25 mouse cellular contexts compared by ENCODE assay signal in genomic region chr5:102742554-102743255, GRCm38 (mm10).
A peak's percentile ranks its signal among the peaks of the same experiment; 100 is the strongest.
DNase-seq lines count a peak whose midpoint lies in the region; ATAC-seq and TF ChIP-seq lines count a peak whose summit lies in the region.
"Had no signal": no experiment of that assay in that cellular context is flagged by ENCODE, and none has a peak within 500 bp of the region (broad histone marks: within the 10 kb centered on the region; RNA-seq: fewer than 3 reads in every experiment).

No protein-coding gene starts in this region.

- 35% methylated on average over 5 of the region's 5 CpGs for WGBS in kidney, embryonic 15.5 days
- 35% methylated on average over 5 of the region's 5 CpGs for WGBS in lung, embryonic 14.5 days
- 37% methylated on average over 5 of the region's 5 CpGs for WGBS in lung, postnatal 0 days

- H3K4me2 ChIP-seq in kidney, embryonic 15.5 days = no peak overlapping the region
- H3K4me2 ChIP-seq in lung, embryonic 14.5 days = no peak overlapping the region
- no peak overlapping the region for H3K4me2 ChIP-seq in lung, postnatal 0 days (replicated peaks; ENCODE audit: low read depth, low read length)
- H3K4me2 ChIP-seq: embryonic facial prominence, embryonic 13.5 days; forebrain, embryonic 13.5 days; heart, embryonic 13.5 days; hindbrain, embryonic 14.5 days had no signal

- DNase-seq in kidney, postnatal 10 days = no peak
- DNase-seq in lung, embryonic 14.5 days = peak; percentile 34
- no peak for DNase-seq in lung, postnatal 14 days
- DNase-seq in lung, postnatal 0 days (ENCODE audit: low spot score) = peak; percentile 18
- DNase-seq in lung, postnatal 36 days = no peak
- DNase-seq: adrenal gland, adult 2 months; adrenal gland, postnatal 14 days; cerebellum, adult 11 months; cerebellum, adult 2 months; cerebellum, adult 9-11 months; cerebellum, postnatal 25 days; gastrocnemius, postnatal 10 days; gastrocnemius, postnatal 36 days; heart, adult 2 months; heart, postnatal 14 days; heart, postnatal 4 days had no signal

- peaks cover 28% of the 10 kb centered on the region for H3K4me1 ChIP-seq in kidney, embryonic 15.5 days
- peaks cover 9% of the 10 kb centered on the region for H3K4me1 ChIP-seq in lung, embryonic 14.5 days (ENCODE audit: insufficient read depth)
- 0 out of 2 replicates have a peak, but pooled peaks cover 4% of the 10 kb centered on the region for H3K4me1 ChIP-seq in lung, postnatal 0 days (ENCODE audit: insufficient read depth, low read depth, low read length)
- H3K4me1 ChIP-seq: forebrain, embryonic 10.5 days; forebrain, embryonic 13.5 days had no signal

- TF ChIP-seq CTCF in lung, embryonic 14.5 days (IDR thresholded peaks at IDR 0.05; ENCODE audit: low read depth) = no peak
- no peak for TF ChIP-seq CTCF in lung, postnatal 0 days (IDR thresholded peaks at IDR 0.05)

- H3K9me3 ChIP-seq in kidney, embryonic 15.5 days (replicated peaks) = no peaks in the 10 kb centered on the region
- no peaks in the 10 kb centered on the region for H3K9me3 ChIP-seq in lung, embryonic 14.5 days (ENCODE audit: low read depth, low read length)
- H3K9me3 ChIP-seq in lung, postnatal 0 days (ENCODE audit: low read length) = no peaks in the 10 kb centered on the region
- H3K9me3 ChIP-seq: embryonic facial prominence, embryonic 13.5 days; forebrain, embryonic 10.5 days; forebrain, embryonic 13.5 days; heart, embryonic 10.5 days; heart, embryonic 13.5 days had no signal

- no peak overlapping the region for H3K9ac ChIP-seq in kidney, embryonic 15.5 days
- no peak overlapping the region for H3K9ac ChIP-seq in lung, embryonic 14.5 days
- no peak overlapping the region for H3K9ac ChIP-seq in lung, postnatal 0 days (replicated peaks; ENCODE audit: low read depth)
- H3K9ac ChIP-seq: embryonic facial prominence, embryonic 13.5 days; forebrain, embryonic 13.5 days; heart, embryonic 13.5 days; hindbrain, embryonic 14.5 days had no signal

- H3K4me3 ChIP-seq in kidney, embryonic 15.5 days (replicated peaks) = no peak overlapping the region
- H3K4me3 ChIP-seq in lung, embryonic 14.5 days (ENCODE audit: low read depth, low read length) = no peak overlapping the region
- no peak overlapping the region for H3K4me3 ChIP-seq in lung, postnatal 0 days (ENCODE audit: low read depth, low read length)
- H3K4me3 ChIP-seq: embryonic facial prominence, embryonic 13.5 days; forebrain, embryonic 10.5 days; forebrain, embryonic 13.5 days; heart, adult 2 months; heart, embryonic 10.5 days; heart, embryonic 13.5 days had no signal

- no peaks in the 10 kb centered on the region for H3K36me3 ChIP-seq in kidney, embryonic 15.5 days
- H3K36me3 ChIP-seq in lung, embryonic 14.5 days (ENCODE audit: insufficient read depth) = no peaks in the 10 kb centered on the region
- no peaks in the 10 kb centered on the region for H3K36me3 ChIP-seq in lung, postnatal 0 days (ENCODE audit: insufficient read depth, low read length)
- H3K36me3 ChIP-seq: embryonic facial prominence, embryonic 13.5 days; forebrain, embryonic 10.5 days; heart, embryonic 10.5 days; heart, embryonic 13.5 days had no signal

- TF ChIP-seq EP300 in lung, postnatal 0 days (IDR thresholded peaks at IDR 0.05) = no peak

- peak; percentile 64; the same call in 1 of the 2 replicates for ATAC-seq in kidney, embryonic 15.5 days (replicated peaks; ENCODE audit: low FRiP score)
- ATAC-seq in lung, embryonic 14.5 days (ENCODE audit: insufficient read depth) = peak; percentile 66
- 0 out of 2 replicates have a peak, but pooled peaks have one; percentile 23 for ATAC-seq in lung, postnatal 0 days
- ATAC-seq: CD4-positive, CD25-positive, alpha-beta regulatory T cell, adult 4 months; forebrain, embryonic 13.5 days; forebrain, embryonic 16.5 days had no signal

- peak overlapping the region; percentile 11; the same call in 1 of the 2 replicates for H3K27ac ChIP-seq in kidney, embryonic 15.5 days
- H3K27ac ChIP-seq in lung, embryonic 14.5 days (ENCODE audit: low read depth) = no peak overlapping the region
- H3K27ac ChIP-seq in lung, postnatal 0 days (ENCODE audit: low read length) = no peak overlapping the region
- H3K27ac ChIP-seq: embryonic facial prominence, embryonic 13.5 days; forebrain, embryonic 10.5 days; forebrain, embryonic 13.5 days; heart, adult 2 months; heart, embryonic 10.5 days; heart, embryonic 13.5 days; hindbrain, embryonic 14.5 days had no signal

- no peaks in the 10 kb centered on the region for H3K27me3 ChIP-seq in kidney, embryonic 15.5 days
- H3K27me3 ChIP-seq in lung, embryonic 14.5 days (ENCODE audit: insufficient read depth, low read length) = no peaks in the 10 kb centered on the region
- no peaks in the 10 kb centered on the region for H3K27me3 ChIP-seq in lung, postnatal 0 days (replicated peaks; ENCODE audit: insufficient read depth, low read length)
- H3K27me3 ChIP-seq: embryonic facial prominence, embryonic 13.5 days; forebrain, embryonic 13.5 days; heart, embryonic 13.5 days had no signal

Comparison
In these comparisons a context has a peak if more than half of its experiments do, and no peak if none do; other contexts are left out.
1. DNase-seq: peak in lung, embryonic 14.5 days (single experiment) and lung, postnatal 0 days (single experiment); none in kidney, postnatal 10 days (single experiment), lung, postnatal 14 days (single experiment) and lung, postnatal 36 days (single experiment).
2. Peak in every context shown above with its lines, with median percentiles within 50 percentile points of each other: ATAC-seq.